Mouse (Mus musculus): Measurements from ENCODE around the gene Olfr201. TPM values are rescaled to one million over a fixed set of nuclear protein-coding genes. Genes with fewer than 3 reads are reported as not detected.
"Not testable (repeated sequence)": the region's sequence is repeated elsewhere in the genome, so short reads cannot be mapped to it uniquely, and the experiment has no call there.

Olfr201 gene
- not detected in 2 replicates for polyA plus RNA-seq (2015; fragmentation: Nextera tagmentation; extraction: Ambion mirVana)

GRCm38 (mm10) chr16:59272532-59272931 is at the start of gene Olfr201:
Olfr201 (minus strand) TSS chr16:59272632.
- not testable (repeated sequence) for H3K27ac ChIP-seq (ENCODE audit: low read length); H3K9me3 ChIP-seq (replicated peaks; ENCODE audit: control insufficient read depth, low read length); H3K4me3 ChIP-seq (ENCODE audit: low read length); H3K4me2 ChIP-seq (ENCODE audit: low read depth, low read length); H3K9ac ChIP-seq (ENCODE audit: low read length); H3K27me3 ChIP-seq (ENCODE audit: control insufficient read depth, insufficient read depth, low read length); ATAC-seq (replicated peaks; ENCODE audit: extremely low read depth, insufficient read depth, low FRiP score); H3K4me1 ChIP-seq (ENCODE audit: control insufficient read depth, insufficient read depth, low read length); H3K36me3 ChIP-seq (ENCODE audit: control insufficient read depth, insufficient read depth)
- 81% methylated on average over 4 of the region's 4 CpGs for WGBS

GRCm38 (mm10) chr16:59318148-59318547 is 45.7 kb upstream of the Olfr201 start, which contains the start of gene Olfr204:
Olfr204 (minus strand) TSS chr16:59318248.
- no peak within 1 kb of the TSS for H3K9ac ChIP-seq (ENCODE audit: low read length)
- H3K4me3 ChIP-seq (ENCODE audit: low read length) = no peak within 1 kb of the TSS
- H3K27ac ChIP-seq (ENCODE audit: low read length) = no peak within 1 kb of the TSS
- H3K9me3 ChIP-seq (replicated peaks; ENCODE audit: control insufficient read depth, low read length) = no peaks in the 10 kb centered on the region
- no peak within 1 kb of the TSS for H3K4me2 ChIP-seq (ENCODE audit: low read depth, low read length)
- H3K36me3 ChIP-seq (ENCODE audit: control insufficient read depth, insufficient read depth) = no peaks in the 10 kb centered on the region
- ATAC-seq (replicated peaks; ENCODE audit: extremely low read depth, insufficient read depth, low FRiP score) = no peak
- no peaks in the 10 kb centered on the region for H3K27me3 ChIP-seq (ENCODE audit: control insufficient read depth, insufficient read depth, low read length)
- no peaks in the 10 kb centered on the region for H3K4me1 ChIP-seq (ENCODE audit: control insufficient read depth, insufficient read depth, low read length)

- Histone ChIP-seq H3K27ac (ENCODE audit: low read length) (no peak within 1 kb of the TSS), H3K4me2 (ENCODE audit: low read depth, low read length) (no peak within 1 kb of the TSS), H3K36me3 (ENCODE audit: control insufficient read depth, insufficient read depth) (no peaks in the 10 kb centered on the region), H3K4me3 (ENCODE audit: low read length) (no peak within 1 kb of the TSS), H3K9ac (ENCODE audit: low read length) (no peak within 1 kb of the TSS), H3K27me3 (ENCODE audit: control insufficient read depth, insufficient read depth, low read length) (no peaks in the 10 kb centered on the region), H3K9me3 (replicated peaks; ENCODE audit: control insufficient read depth, low read length) (no peaks in the 10 kb centered on the region), H3K4me1 (ENCODE audit: control insufficient read depth, insufficient read depth, low read length) (no peaks in the 10 kb centered on the region)
- no peak for ATAC-seq (replicated peaks; ENCODE audit: extremely low read depth, insufficient read depth, low FRiP score)
- WGBS = 73% methylated on average over 2 of the region's 2 CpGs
These were observed 26.1 kb upstream of the Olfr201 start, which contains the start of gene Olfr203 for GRCm38 (mm10) chr16:59298581-59298980. Olfr203 (plus strand) TSS chr16:59298881.

GRCm38 (mm10) chr16:59287576-59287975 is 15.1 kb upstream of the Olfr201 start:
- H3K27ac ChIP-seq (ENCODE audit: low read length); H3K4me1 ChIP-seq (ENCODE audit: control insufficient read depth, insufficient read depth, low read length); H3K4me3 ChIP-seq (ENCODE audit: low read length); H3K27me3 ChIP-seq (ENCODE audit: control insufficient read depth, insufficient read depth, low read length); H3K9ac ChIP-seq (ENCODE audit: low read length); H3K9me3 ChIP-seq (replicated peaks; ENCODE audit: control insufficient read depth, low read length); ATAC-seq (replicated peaks; ENCODE audit: extremely low read depth, insufficient read depth, low FRiP score); H3K4me2 ChIP-seq (ENCODE audit: low read depth, low read length); H3K36me3 ChIP-seq (ENCODE audit: control insufficient read depth, insufficient read depth): not testable (repeated sequence)
- WGBS = 75% methylated on average over 9 of the region's 9 CpGs

GRCm38 (mm10) chr16:59286693-59287092 is 14.3 kb upstream of the Olfr201 start, which contains the start of gene Olfr202:
Olfr202 (minus strand) TSS chr16:59286793.
- no peak for ATAC-seq (replicated peaks; ENCODE audit: extremely low read depth, insufficient read depth, low FRiP score)
- H3K9me3 ChIP-seq (replicated peaks; ENCODE audit: control insufficient read depth, low read length) = no peaks in the 10 kb centered on the region
- H3K4me2 ChIP-seq (ENCODE audit: low read depth, low read length) = no peak within 1 kb of the TSS
- H3K27ac ChIP-seq (ENCODE audit: low read length) = no peak within 1 kb of the TSS
- H3K4me1 ChIP-seq (ENCODE audit: control insufficient read depth, insufficient read depth, low read length) = no peaks in the 10 kb centered on the region
- WGBS = 73% methylated on average over 1 of the region's 1 CpGs
- H3K36me3 ChIP-seq (ENCODE audit: control insufficient read depth, insufficient read depth) = no peaks in the 10 kb centered on the region
- no peaks in the 10 kb centered on the region for H3K27me3 ChIP-seq (ENCODE audit: control insufficient read depth, insufficient read depth, low read length)
- no peak within 1 kb of the TSS for H3K9ac ChIP-seq (ENCODE audit: low read length)
- no peak within 1 kb of the TSS for H3K4me3 ChIP-seq (ENCODE audit: low read length)

GRCm38 (mm10) chr16:59283476-59283875 is 11.0 kb upstream of the Olfr201 start:
- H3K4me3 ChIP-seq (ENCODE audit: low read length) = no peak overlapping the region
- H3K27ac ChIP-seq (ENCODE audit: low read length) = no peak overlapping the region
- no peaks in the 10 kb centered on the region for H3K36me3 ChIP-seq (ENCODE audit: control insufficient read depth, insufficient read depth)
- H3K9me3 ChIP-seq (replicated peaks; ENCODE audit: control insufficient read depth, low read length) = no peaks in the 10 kb centered on the region
- H3K9ac ChIP-seq (ENCODE audit: low read length) = no peak overlapping the region
- no peak overlapping the region for H3K4me2 ChIP-seq (ENCODE audit: low read depth, low read length)
- no peak for ATAC-seq (replicated peaks; ENCODE audit: extremely low read depth, insufficient read depth, low FRiP score)
- no peaks in the 10 kb centered on the region for H3K4me1 ChIP-seq (ENCODE audit: control insufficient read depth, insufficient read depth, low read length)
- 41% methylated on average over 1 of the region's 1 CpGs for WGBS
- no peaks in the 10 kb centered on the region for H3K27me3 ChIP-seq (ENCODE audit: control insufficient read depth, insufficient read depth, low read length)

GRCm38 (mm10) chr16:59280542-59280941 is 8.1 kb upstream of the Olfr201 start:
- H3K9me3 ChIP-seq (replicated peaks; ENCODE audit: control insufficient read depth, low read length) = no peaks in the 10 kb centered on the region
- no peaks in the 10 kb centered on the region for H3K36me3 ChIP-seq (ENCODE audit: control insufficient read depth, insufficient read depth)
- H3K4me1 ChIP-seq (ENCODE audit: control insufficient read depth, insufficient read depth, low read length) = no peaks in the 10 kb centered on the region
- H3K4me3 ChIP-seq (ENCODE audit: low read length) = no peak overlapping the region
- H3K9ac ChIP-seq (ENCODE audit: low read length) = no peak overlapping the region
- H3K4me2 ChIP-seq (ENCODE audit: low read depth, low read length) = no peak overlapping the region
- H3K27me3 ChIP-seq (ENCODE audit: control insufficient read depth, insufficient read depth, low read length) = no peaks in the 10 kb centered on the region
- ATAC-seq (replicated peaks; ENCODE audit: extremely low read depth, insufficient read depth, low FRiP score) = no peak
- WGBS = 48% methylated on average over 3 of the region's 3 CpGs
- no peak overlapping the region for H3K27ac ChIP-seq (ENCODE audit: low read length)

- WGBS = 66% methylated on average over 4 of the region's 4 CpGs
- H3K27ac ChIP-seq (ENCODE audit: low read length); ATAC-seq (replicated peaks; ENCODE audit: extremely low read depth, insufficient read depth, low FRiP score); H3K4me1 ChIP-seq (ENCODE audit: control insufficient read depth, insufficient read depth, low read length); H3K4me2 ChIP-seq (ENCODE audit: low read depth, low read length); H3K27me3 ChIP-seq (ENCODE audit: control insufficient read depth, insufficient read depth, low read length); H3K9me3 ChIP-seq (replicated peaks; ENCODE audit: control insufficient read depth, low read length); H3K9ac ChIP-seq (ENCODE audit: low read length); H3K36me3 ChIP-seq (ENCODE audit: control insufficient read depth, insufficient read depth); H3K4me3 ChIP-seq (ENCODE audit: low read length): not testable (repeated sequence)
These were observed 3.3 kb downstream of the Olfr201 start for GRCm38 (mm10) chr16:59269097-59269496.

- Histone ChIP-seq H3K36me3 (ENCODE audit: control insufficient read depth, insufficient read depth) (no peaks in the 10 kb centered on the region), H3K4me1 (ENCODE audit: control insufficient read depth, insufficient read depth, low read length) (no peaks in the 10 kb centered on the region), H3K9me3 (replicated peaks; ENCODE audit: control insufficient read depth, low read length) (no peaks in the 10 kb centered on the region; the same call in 1 of the 2 replicates), H3K4me2 (ENCODE audit: low read depth, low read length) (no peak overlapping the region), H3K4me3 (ENCODE audit: low read length) (no peak overlapping the region), H3K27ac (ENCODE audit: low read length) (no peak overlapping the region), H3K27me3 (ENCODE audit: control insufficient read depth, insufficient read depth, low read length) (no peaks in the 10 kb centered on the region), H3K9ac (ENCODE audit: low read length) (no peak overlapping the region)
- WGBS = 76% methylated on average over 17 of the region's 17 CpGs
- no peak for ATAC-seq (replicated peaks; ENCODE audit: extremely low read depth, insufficient read depth, low FRiP score)
These were observed 22.7 kb downstream of the Olfr201 start for GRCm38 (mm10) chr16:59249684-59250083.

All from heart, embryonic 16.5 days (tissue).